Mouse (Mus musculus) hindbrain, embryonic 15.5 days (tissue): ENCODE measurements around the gene Klrb1a. TPM values are rescaled to one million over a fixed set of nuclear protein-coding genes. Genes with fewer than 3 reads are reported as not detected.
"Not testable (repeated sequence)": the region's sequence is repeated elsewhere in the genome, so short reads cannot be mapped to it uniquely, and the experiment has no call there.

Experiments
- ATAC-seq: fragments of 200-750 bp; cut with Nextera tagmentation; 2 replicates; pipeline ENCODE4 v1.8.0; 2017; ENCODE audit warnings: low read depth, moderate number of reproducible peaks, moderate TSS enrichment; ENCODE audit not compliant: low FRiP score
- H3K27ac ChIP-seq: fragments of 300-500 bp; sonication (generic); replicated peaks from 2 replicates; pipeline ENCODE4 v1.5.1; 2015; ENCODE audit warnings: mild to moderate bottlenecking, inconsistent platforms
- H3K27me3 ChIP-seq: fragments of 300-500 bp; sonication (generic); 2 replicates; pipeline ENCODE4 v1.6.1; 2015; ENCODE audit warnings: control low read depth, inconsistent platforms
- H3K36me3 ChIP-seq: fragments of 300-500 bp; sonication (generic); 2 replicates; pipeline ENCODE4 v1.6.1; 2015; ENCODE audit warnings: control low read depth, inconsistent platforms
- H3K4me1 ChIP-seq: fragments of 300-500 bp; sonication (generic); replicated peaks from 2 replicates; pipeline ENCODE4 v1.6.1; 2015; ENCODE audit warnings: control low read depth, inconsistent platforms
- H3K4me2 ChIP-seq: fragments of 300-500 bp; sonication (generic); 2 replicates; pipeline ENCODE4 v1.6.1; 2015; ENCODE audit warnings: moderate library complexity, mild to moderate bottlenecking, inconsistent platforms
- H3K4me3 ChIP-seq: fragments of 300-500 bp; sonication (generic); 2 replicates; pipeline ENCODE4 v1.5.1; 2015; ENCODE audit warnings: mild to moderate bottlenecking, inconsistent platforms
- H3K9ac ChIP-seq: fragments of 300-500 bp; sonication (generic); 2 replicates; pipeline ENCODE4 v1.6.1; 2015; ENCODE audit warnings: inconsistent platforms
- H3K9me3 ChIP-seq: fragments of 300-500 bp; sonication (generic); 2 replicates; pipeline ENCODE4 v1.6.1; 2016; ENCODE audit warnings: control low read depth, inconsistent platforms
- WGBS: fragments of 180-500 bp; shearing (Covaris S2); methylation state at CpG from one replicate; pipeline ENCODE4 v1.1.7; 2015; 5-methylcytosine and 5-hydroxymethylcytosine counted together
- polyA plus RNA-seq: library from polyadenylated mRNA; unstranded; fragments of >200 nt; fragmentation: Nextera tagmentation; extraction: Ambion mirVana; gene quantifications from 2 replicates; pipeline ENCODE4 v1.2.1, GENCODE M21; 2015

The Klrb1a gene
- not detected in 2 replicates for polyA plus RNA-seq

DNA sequence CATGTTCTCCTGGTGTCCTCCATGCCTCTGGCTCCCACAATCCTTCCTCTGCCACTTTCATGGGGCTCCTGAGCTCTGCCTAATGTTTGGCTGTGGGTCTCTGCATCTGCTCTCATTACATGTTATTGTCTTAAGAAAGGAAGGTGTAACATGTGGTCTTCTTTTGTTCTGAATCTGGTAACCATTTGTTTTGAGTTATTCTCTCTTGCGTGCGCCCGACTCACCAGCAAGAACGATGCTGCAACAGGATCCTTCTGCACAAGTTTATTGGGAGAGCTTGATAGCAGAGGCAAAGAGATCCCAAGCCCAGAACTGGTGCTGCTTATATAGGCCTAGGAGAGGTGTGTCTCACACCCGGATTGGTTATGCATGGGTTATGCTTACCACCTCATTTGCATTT is at the start of gene Klrb1a:
TSS of gene Klrb1a (minus strand) at position 101 of the 400 bp plus-strand sequence.
- H3K27ac ChIP-seq, H3K4me3 ChIP-seq, H3K4me1 ChIP-seq, H3K4me2 ChIP-seq, H3K9ac ChIP-seq, H3K9me3 ChIP-seq, H3K36me3 ChIP-seq, H3K27me3 ChIP-seq, ATAC-seq: not testable (repeated sequence)
- WGBS = 97% methylated on average over 5 of the region's 5 CpGs

DNA sequence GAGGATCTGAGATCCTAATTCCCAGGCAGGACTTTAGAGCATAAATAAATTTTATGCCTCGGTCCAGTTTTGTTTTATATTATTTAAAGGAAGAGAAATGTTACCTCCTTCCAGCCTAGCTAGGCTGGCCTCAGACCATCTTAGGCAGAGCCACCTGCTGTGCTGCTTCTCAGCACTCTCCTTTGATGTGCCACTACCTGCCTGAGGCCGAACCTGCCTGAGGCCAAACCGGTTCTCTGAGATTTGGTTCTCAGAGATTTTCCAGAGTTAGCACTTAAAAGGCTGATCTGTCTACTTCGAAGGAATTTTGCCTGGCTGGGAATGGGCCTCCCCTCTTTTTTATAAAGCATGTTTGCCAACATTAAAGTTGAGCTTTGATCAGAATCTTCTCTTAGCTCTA is 46.6 kb upstream of the Klrb1a start:
- no peak overlapping the region for H3K4me3 ChIP-seq
- H3K4me1 ChIP-seq = no peaks in the 10 kb centered on the region
- ATAC-seq = no peak
- no peaks in the 10 kb centered on the region for H3K36me3 ChIP-seq
- no peak overlapping the region for H3K27ac ChIP-seq
- no peak overlapping the region for H3K9ac ChIP-seq
- no peaks in the 10 kb centered on the region for H3K27me3 ChIP-seq
- H3K4me2 ChIP-seq = no peak overlapping the region
- WGBS = 72% methylated on average over 4 of the region's 4 CpGs
- 0 out of 2 replicates have a peak, but pooled peaks cover 4% of the 10 kb centered on the region for H3K9me3 ChIP-seq

DNA sequence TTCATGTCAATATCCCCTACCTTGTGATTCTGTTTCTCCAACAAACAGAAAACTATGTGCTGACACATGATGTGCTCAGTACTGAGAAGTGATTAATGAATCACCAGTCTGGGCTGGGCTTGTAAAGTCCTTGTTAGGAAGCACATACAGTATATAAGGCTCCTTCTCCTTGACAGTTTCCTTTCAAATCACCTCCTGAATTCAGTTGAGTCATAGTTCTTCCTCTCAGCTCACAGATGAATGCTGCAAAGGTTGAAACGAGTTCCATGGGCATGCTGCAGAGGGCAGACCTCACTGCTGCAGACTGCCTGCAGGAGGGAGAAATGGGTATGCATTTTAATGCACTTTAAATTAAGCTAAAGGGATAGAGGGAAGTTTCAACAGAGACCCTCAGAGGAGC is 38.9 kb upstream of the Klrb1a start, which contains the start of gene Clec2h:
TSS of gene Clec2h (plus strand) at position 180 of the 400 bp plus-strand sequence.
- 21% methylated on average over 1 of the region's 1 CpGs for WGBS
- Histone ChIP-seq H3K27me3 (no peaks in the 10 kb centered on the region), H3K9me3 (no peaks in the 10 kb centered on the region), H3K27ac (no peak within 1 kb of the TSS), H3K4me3 (no peak within 1 kb of the TSS), H3K9ac (no peak within 1 kb of the TSS), H3K4me2 (no peak within 1 kb of the TSS), H3K4me1 (no peaks in the 10 kb centered on the region), H3K36me3 (no peaks in the 10 kb centered on the region)
- ATAC-seq = no peak

DNA sequence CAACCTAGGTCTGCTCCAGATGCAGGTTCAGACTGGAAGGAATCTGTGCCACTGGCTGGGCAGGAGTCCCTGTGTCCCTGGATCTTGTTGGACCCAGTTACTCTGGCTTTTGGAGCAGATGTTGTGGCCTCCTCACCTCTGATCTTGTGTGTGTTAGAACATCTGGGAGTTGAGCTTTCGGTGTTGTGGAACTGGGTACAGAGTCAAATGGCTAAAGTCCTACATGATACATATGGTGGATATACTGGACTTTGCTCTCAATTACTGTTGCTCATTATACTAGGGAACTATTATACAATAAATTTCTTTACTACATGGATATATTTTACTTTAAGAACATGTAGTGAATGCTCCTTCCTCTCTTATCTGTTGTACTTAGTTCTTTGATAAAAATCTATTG is 37.9 kb upstream of the Klrb1a start:
- no peak overlapping the region for H3K4me3 ChIP-seq
- H3K4me2 ChIP-seq = no peak overlapping the region
- no peak overlapping the region for H3K27ac ChIP-seq
- H3K9me3 ChIP-seq = no peaks in the 10 kb centered on the region
- no peaks in the 10 kb centered on the region for H3K27me3 ChIP-seq
- 91% methylated on average over 1 of the region's 1 CpGs for WGBS
- no peak for ATAC-seq
- no peak overlapping the region for H3K9ac ChIP-seq
- H3K36me3 ChIP-seq = no peaks in the 10 kb centered on the region
- H3K4me1 ChIP-seq = no peaks in the 10 kb centered on the region

DNA sequence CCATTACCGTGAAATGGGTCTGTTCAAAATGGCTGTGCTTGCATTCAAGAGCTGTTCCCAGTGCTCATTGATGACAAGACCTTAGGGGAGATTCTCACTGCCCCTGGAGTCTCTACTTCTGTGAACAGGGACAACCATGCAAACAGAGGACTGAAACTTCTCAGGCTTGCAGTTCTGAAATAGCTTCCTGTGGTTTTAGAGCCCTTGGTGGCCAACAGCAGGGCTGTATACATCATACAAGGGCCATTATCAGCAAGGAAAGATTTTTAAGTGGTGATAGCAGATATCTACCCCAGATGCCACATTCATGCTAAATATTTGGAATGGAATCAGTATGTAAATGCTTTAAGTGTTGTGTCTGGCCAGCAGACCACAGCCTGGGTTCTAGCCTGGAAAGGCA is 29.6 kb upstream of the Klrb1a start:
- no peaks in the 10 kb centered on the region for H3K36me3 ChIP-seq
- no peak for ATAC-seq
- WGBS = 93% methylated on average over 1 of the region's 1 CpGs
- no peak overlapping the region for H3K9ac ChIP-seq
- H3K4me2 ChIP-seq = no peak overlapping the region
- no peaks in the 10 kb centered on the region for H3K27me3 ChIP-seq
- H3K27ac ChIP-seq = no peak overlapping the region
- H3K9me3 ChIP-seq = no peaks in the 10 kb centered on the region
- no peak overlapping the region for H3K4me3 ChIP-seq
- no peaks in the 10 kb centered on the region for H3K4me1 ChIP-seq

DNA sequence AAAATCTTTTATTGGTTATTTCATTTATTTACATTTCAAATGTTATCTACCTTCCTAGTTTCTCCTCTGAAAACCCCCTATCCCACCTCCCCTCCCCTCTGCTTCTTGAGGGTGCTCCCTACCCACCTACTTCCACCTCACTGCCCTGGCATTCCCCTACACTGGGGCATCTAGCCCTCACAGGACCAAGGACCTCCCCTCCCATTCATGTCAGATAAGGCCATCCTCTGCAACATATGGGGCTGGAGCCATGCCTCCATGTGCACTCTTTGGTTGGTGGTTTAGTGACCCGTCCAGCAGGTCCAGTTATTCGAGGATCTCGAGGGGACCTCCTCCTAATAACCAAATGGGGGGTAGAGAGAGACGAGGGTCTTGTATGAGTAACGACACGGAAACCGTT is 27.5 kb upstream of the Klrb1a start:
- not testable (repeated sequence) for H3K27ac ChIP-seq, H3K4me2 ChIP-seq, H3K9ac ChIP-seq, H3K9me3 ChIP-seq, H3K4me3 ChIP-seq, ATAC-seq, H3K36me3 ChIP-seq, H3K4me1 ChIP-seq, H3K27me3 ChIP-seq
- WGBS = 96% methylated on average over 7 of the region's 7 CpGs

DNA sequence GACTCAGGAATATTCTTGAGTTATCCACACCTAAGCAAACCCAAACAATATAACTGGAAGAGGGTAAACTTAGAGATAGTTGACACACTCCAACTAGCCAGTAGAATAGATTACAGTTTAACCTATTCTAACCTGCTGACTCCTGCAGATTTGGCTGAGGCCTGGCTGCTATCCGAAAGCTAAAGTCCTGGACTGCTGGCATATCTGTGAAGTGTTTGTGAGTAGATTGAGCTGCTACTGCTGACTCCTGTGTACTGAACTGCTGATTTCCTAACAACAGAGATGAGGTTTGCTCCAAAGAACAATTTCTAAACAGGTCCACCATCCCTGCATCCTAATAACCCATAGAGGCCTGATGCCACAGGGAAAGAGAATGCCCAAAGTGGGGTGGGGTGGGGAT is 26.9 kb upstream of the Klrb1a start:
- H3K9me3 ChIP-seq = no peaks in the 10 kb centered on the region
- H3K4me2 ChIP-seq = no peak overlapping the region
- H3K27me3 ChIP-seq = no peaks in the 10 kb centered on the region
- H3K36me3 ChIP-seq = no peaks in the 10 kb centered on the region
- 97% methylated on average over 1 of the region's 1 CpGs for WGBS
- H3K27ac ChIP-seq = no peak overlapping the region
- H3K9ac ChIP-seq = no peak overlapping the region
- no peak overlapping the region for H3K4me3 ChIP-seq
- no peak for ATAC-seq
- H3K4me1 ChIP-seq = no peaks in the 10 kb centered on the region

DNA sequence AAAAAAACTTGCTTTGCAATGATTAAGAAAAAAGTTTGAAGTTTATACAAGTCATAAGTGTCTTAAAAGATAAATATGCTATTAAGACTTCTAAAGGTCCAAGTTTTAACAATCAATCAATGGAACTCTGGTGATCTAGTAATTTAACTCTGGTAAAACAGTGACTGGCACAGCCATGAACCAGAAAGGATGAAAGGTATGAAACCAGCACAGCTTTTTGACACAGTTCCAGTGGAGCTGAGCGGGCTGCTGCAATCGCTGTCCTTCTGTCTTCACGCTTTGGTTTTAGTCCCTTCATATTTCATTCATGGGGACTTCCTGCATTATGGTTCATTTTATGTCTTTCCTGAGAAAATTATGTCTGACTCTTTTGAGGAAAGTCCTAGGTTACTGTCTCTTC is 26.3 kb upstream of the Klrb1a start:
- no peaks in the 10 kb centered on the region for H3K4me1 ChIP-seq
- H3K36me3 ChIP-seq = no peaks in the 10 kb centered on the region
- H3K4me3 ChIP-seq = no peak overlapping the region
- WGBS = 92% methylated on average over 3 of the region's 3 CpGs
- H3K27me3 ChIP-seq = no peaks in the 10 kb centered on the region
- H3K9me3 ChIP-seq = no peaks in the 10 kb centered on the region
- no peak overlapping the region for H3K27ac ChIP-seq
- H3K4me2 ChIP-seq = no peak overlapping the region
- ATAC-seq = no peak
- no peak overlapping the region for H3K9ac ChIP-seq

DNA sequence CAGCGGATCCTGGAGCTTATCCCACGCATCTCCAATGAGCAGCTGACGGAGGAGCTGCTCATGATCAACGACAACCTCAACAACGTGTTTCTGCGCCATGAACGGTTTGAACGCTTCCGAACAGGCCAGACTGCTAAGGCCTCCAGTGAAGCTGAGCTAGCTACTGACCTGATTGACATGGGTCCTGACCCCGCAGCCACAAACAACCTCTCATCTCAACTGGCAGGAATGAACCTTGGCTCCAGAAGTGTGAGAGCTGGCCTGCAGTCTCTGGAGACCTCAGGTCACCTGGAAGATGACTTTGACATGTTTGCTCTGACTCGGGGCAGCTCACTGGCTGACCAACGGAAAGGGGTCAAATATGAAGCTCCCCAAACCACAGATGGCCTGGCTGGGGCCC is 22.4 kb upstream of the Klrb1a start:
- WGBS = 94% methylated on average over 12 of the region's 12 CpGs
- ATAC-seq, H3K4me3 ChIP-seq, H3K4me2 ChIP-seq, H3K4me1 ChIP-seq, H3K9me3 ChIP-seq, H3K36me3 ChIP-seq, H3K9ac ChIP-seq, H3K27me3 ChIP-seq, H3K27ac ChIP-seq: not testable (repeated sequence)

DNA sequence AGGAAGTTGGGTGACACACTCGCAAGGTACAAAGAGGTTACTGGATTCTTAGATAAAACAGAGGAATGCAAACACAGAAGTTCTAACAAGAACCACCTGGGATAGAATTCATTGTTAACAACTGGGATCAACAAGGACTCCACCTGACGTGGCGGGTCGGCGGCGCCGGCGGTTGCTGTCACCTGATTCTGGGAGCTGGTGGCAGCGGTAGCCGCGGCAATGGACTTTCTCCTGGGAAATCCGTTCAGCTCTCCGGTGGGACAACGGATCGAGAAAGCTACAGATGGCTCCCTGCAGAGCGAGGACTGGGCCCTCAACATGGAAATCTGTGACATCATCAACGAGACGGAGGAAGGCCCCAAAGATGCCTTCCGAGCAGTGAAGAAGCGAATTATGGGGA is 21.4 kb upstream of the Klrb1a start:
- H3K36me3 ChIP-seq, H3K9ac ChIP-seq, H3K9me3 ChIP-seq, H3K4me2 ChIP-seq, H3K27ac ChIP-seq, H3K4me3 ChIP-seq, H3K4me1 ChIP-seq, ATAC-seq, H3K27me3 ChIP-seq: not testable (repeated sequence)
- 97% methylated on average over 20 of the region's 20 CpGs for WGBS

DNA sequence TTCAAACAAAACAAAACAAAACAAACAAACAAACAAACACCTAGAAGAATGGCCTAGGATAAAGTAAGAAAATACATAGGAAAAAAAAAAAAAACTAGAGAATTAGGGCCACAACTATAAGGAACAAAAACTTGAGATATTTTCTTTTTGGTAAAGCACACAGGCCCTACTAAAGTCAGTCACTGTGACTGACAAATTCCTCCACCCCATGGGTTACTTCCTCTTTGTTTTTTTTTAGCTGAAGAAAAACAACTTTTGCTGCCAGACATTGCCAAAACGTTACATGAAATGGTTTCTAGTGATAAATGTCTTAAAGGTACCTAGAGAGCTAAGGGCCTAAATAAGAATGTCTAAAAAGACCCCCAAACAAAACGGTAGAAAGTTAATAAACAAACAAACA is 20.7 kb upstream of the Klrb1a start:
- Histone ChIP-seq H3K9ac (no peak overlapping the region), H3K27me3 (no peaks in the 10 kb centered on the region), H3K4me2 (no peak overlapping the region), H3K4me3 (no peak overlapping the region), H3K36me3 (no peaks in the 10 kb centered on the region), H3K4me1 (no peaks in the 10 kb centered on the region), H3K9me3 (no peaks in the 10 kb centered on the region), H3K27ac (no peak overlapping the region)
- ATAC-seq = no peak
- WGBS = 60% methylated on average over 2 of the region's 2 CpGs

DNA sequence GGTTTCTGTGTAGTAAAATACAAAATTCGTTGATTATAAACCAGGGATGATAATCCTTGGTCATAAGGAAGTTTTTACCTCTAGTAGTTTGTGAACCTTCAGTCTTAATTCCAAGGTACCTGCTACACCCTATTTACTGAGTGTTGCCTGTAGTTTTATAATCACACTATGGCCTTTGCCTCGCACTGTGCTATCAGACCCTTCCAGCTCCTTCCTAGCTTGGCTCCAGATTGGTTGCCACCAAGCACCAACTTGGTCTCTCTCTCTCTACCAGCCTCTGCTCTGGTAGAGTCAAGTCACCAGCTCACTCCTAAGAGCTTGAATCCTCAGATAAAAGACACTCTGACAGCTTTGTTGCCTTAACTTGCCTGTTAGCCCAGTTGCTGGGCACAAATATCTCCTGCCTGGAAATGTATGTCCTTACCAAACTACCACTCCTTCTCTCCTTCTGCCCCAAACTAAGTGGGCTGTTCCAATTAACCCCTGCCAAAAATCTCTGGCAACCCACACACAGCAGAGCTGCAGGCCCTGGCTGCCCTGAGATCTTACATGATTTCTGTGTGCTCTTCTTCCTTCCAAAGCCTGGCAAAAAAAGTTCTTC is 17.9 kb upstream of the Klrb1a start:
- no peak for ATAC-seq
- Histone ChIP-seq H3K27ac (no peak overlapping the region), H3K9ac (no peak overlapping the region), H3K4me2 (no peak overlapping the region), H3K36me3 (no peaks in the 10 kb centered on the region), H3K4me1 (no peaks in the 10 kb centered on the region), H3K27me3 (no peaks in the 10 kb centered on the region), H3K9me3 (no peaks in the 10 kb centered on the region), H3K4me3 (no peak overlapping the region)
- 83% methylated on average over 2 of the region's 2 CpGs for WGBS

DNA sequence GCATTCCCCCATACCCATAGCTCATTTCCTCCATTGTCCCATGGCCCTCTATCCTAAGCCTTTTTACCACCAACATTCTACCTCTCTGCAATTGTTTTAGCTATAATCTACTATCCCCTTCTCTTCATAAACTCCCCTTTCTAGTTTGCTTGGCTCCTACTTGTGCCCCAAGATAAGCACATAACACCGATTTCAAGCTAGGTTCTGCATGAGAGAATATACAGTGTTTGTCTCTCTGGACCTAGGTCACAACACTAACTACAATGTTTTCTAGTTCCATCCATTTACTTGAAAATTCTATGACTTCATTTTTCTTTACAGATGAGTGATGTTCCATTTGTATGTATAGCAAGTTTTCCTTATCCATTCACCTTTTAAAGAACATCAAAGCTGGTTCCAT is 17.3 kb upstream of the Klrb1a start:
- Histone ChIP-seq H3K9me3 (no peaks in the 10 kb centered on the region), H3K27ac (no peak overlapping the region), H3K4me1 (no peaks in the 10 kb centered on the region), H3K4me2 (no peak overlapping the region), H3K4me3 (no peak overlapping the region), H3K27me3 (no peaks in the 10 kb centered on the region), H3K36me3 (no peaks in the 10 kb centered on the region), H3K9ac (no peak overlapping the region)
- 100% methylated on average over 1 of the region's 1 CpGs for WGBS
- no peak for ATAC-seq
